Mouse (Mus musculus) retina, adult 2 months (tissue): ENCODE measurements around the gene Dip2b.

Experiments
- DNase-seq: peaks from one replicate; pipeline ENCODE4 v3.0.0-alpha.2; 2012; ENCODE audit warnings: low read depth, low spot score

Dip2b gene

GRCm38 (mm10) chr15:100038470-100038971 is at the start of gene Dip2b:
Gene Dip2b (plus strand): TSS chr15:100038664.
- DNase-seq: peak; percentile 83

- no peak for DNase-seq
Observed at GRCm38 (mm10) chr15:99993100-99993499, 45.4 kb upstream of the Dip2b start.

- no peak for DNase-seq
Observed at GRCm38 (mm10) chr15:99997114-99997804, 41.2 kb upstream of the Dip2b start.

GRCm38 (mm10) chr15:99999390-99999789 is 39.1 kb upstream of the Dip2b start:
- no peak for DNase-seq

GRCm38 (mm10) chr15:100004677-100005273 is 33.7 kb upstream of the Dip2b start:
- no peak for DNase-seq

DNA sequence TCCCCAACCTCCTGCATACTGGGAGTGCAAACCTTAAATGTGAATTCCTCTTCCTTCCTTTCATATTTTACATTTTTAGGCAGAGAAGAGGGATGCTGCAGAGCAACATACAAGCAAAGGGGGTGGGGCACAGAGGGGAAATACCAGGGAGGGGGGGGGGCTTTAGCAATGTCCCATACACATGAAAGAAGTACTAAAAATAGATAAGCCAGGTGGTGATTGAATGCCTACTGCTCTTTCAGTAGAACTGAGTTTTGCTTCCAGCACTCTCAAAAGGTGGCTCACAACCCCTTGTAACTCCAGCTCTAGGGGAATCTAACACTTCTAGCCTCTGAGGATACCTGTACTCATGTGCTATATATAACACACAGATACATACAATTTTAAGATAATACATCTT is 32.3 kb upstream of the Dip2b start:
- no peak for DNase-seq

GRCm38 (mm10) chr15:100018280-100018899 is 20.1 kb upstream of the Dip2b start:
- DNase-seq: no peak

GRCm38 (mm10) chr15:100021175-100021574 is 17.3 kb upstream of the Dip2b start:
- DNase-seq: no peak

- DNase-seq: no peak
Observed at GRCm38 (mm10) chr15:100022923-100023322, 15.5 kb upstream of the Dip2b start.

DNA sequence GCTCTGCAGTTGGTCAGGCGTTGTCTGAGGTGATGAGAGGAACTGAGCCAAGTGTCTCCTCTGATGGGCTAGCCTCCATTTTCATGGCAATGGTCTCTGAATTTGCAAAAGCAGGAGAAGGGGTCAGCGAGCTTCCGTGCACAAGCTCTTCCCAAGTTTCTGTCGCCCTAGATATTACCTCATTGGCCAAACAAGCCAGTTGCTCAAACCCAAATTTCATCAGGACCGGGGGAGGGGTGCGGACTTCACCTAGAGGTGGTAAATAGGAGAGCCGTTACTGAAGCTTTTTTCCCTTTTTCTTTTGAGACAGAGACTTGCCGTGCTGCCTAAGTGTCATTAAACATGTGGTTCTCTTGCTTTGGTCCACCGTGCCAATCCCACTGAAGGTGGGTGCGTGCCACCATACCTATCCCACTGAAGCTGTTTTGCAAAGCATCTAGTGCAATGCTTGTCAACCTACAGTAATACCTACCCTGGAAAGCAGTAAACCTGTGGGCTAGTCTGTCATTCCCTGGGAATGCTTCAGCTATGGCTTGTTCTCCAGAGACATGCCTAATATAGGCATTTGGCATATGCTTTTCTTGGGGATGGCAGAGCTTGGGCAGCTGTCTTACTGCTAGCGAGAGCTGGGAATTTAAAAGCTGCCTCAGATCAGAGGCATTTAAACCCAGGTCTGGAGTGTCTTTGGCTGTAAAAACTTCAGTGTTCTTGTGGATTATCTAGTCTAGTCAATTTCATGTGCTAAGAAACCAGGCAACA is 13.2 kb upstream of the Dip2b start:
- DNase-seq: no peak

DNA sequence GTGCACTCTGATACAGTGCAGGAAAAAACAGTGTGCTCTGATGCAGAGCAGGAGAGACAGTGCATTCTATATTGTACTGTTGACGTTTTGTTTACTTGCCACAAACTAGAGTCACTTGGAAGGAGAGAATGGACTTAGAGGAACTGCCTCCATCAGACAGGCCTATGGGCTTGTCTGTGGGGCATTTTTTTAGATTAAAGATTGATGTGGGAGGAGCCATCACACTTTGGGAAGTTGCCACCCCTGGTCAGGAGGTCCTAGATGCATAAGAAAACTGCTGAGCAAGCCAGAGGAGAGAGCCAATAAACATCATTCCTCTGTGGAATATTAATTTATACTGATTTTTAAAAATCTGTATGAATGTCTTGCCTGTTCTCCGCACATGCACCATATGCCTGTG is 10.3 kb upstream of the Dip2b start:
- no peak for DNase-seq

DNA sequence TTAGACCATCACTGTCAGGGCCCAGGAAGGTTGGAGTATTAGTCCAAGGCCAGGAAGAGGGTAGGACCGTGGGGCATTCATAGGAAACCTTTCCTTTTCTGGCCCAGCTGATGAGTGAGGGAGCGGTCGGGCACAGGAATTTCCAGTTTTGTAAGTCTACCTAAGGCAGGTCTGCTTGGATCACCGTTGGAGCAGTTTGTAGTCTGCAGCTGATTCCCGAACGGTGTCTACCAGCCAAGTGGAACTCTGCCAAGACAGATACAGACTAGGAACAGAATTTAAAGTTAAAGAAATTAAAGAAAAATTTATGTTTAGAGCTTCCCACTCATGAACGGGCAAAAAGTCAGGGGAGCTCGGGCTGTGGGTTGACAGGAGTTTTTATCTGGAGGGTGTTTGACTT is 9.0 kb upstream of the Dip2b start:
- DNase-seq: no peak

- no peak for DNase-seq
Observed at GRCm38 (mm10) chr15:100029900-100030299, 8.6 kb upstream of the Dip2b start.

GRCm38 (mm10) chr15:100032546-100032945 is 5.9 kb upstream of the Dip2b start:
- no peak for DNase-seq

DNA sequence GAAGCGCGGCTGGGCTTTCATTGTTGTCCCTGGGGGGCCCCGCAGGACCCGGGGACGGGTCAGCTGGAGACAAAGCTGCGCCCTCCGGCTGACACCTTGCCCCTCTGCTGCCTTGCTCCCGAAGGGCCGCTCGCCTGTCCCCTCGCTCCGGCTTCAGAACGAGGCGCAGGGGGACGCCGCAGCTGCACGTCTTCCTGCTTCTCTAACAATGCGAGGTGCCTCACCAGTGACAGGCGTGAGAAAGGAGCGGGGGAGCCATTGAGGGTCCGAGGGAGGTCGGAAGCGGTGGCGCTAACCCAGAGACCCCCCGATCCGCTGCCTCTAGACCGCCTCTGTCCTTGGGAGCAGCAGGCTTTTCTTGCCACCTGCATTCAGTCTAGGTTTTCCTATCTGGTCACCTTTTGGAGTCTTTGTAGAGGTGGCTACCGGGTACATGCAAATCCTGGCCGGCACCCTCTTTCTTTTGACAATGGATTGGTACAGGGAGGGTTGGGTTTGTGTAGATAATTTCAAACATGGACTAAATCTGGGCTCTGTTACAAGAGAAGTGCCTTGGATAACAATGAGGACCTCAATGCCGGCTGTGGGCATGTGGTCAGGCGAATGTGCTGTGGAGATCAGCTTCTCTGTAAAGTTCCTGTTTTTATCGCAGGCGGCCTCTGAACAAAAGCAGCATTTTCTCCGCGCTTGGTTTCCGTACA is 687 bp downstream of the Dip2b start:
- no peak for DNase-seq

DNA sequence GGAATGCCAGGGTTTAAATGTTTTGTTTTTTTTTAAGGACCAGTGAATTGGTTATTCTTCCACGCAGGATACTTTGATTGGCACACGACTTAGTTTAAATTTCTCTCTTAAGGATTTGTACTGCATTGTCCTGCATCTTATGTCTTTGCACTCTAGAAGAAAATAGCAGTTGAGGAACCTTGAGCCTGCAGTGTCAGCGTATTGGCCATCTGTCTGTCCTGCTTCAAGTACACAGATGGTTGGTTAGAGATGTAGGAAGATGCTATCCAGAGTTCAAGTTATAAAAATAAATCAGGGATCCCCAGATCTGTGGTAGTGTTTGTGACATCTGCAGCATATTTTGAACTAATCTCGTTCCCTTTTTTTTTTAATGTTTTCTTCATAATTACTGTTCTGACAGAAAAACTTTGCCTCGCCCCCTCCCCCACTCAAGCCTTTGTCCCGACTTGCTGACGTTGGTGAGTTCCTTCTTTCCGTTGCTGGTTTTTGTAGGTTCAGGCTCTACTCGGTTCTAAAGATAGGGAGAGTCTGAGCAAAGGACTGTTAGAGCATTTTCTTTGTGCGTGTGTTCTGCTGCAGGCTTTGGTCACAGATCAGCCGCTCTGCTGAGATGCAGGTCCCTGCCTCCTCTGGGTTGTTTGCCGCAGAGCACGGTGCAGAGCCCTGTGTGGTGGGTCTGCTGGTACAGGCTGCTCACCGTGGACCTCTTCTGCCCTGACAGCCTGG is 2.2 kb downstream of the Dip2b start:
- no peak for DNase-seq

DNA sequence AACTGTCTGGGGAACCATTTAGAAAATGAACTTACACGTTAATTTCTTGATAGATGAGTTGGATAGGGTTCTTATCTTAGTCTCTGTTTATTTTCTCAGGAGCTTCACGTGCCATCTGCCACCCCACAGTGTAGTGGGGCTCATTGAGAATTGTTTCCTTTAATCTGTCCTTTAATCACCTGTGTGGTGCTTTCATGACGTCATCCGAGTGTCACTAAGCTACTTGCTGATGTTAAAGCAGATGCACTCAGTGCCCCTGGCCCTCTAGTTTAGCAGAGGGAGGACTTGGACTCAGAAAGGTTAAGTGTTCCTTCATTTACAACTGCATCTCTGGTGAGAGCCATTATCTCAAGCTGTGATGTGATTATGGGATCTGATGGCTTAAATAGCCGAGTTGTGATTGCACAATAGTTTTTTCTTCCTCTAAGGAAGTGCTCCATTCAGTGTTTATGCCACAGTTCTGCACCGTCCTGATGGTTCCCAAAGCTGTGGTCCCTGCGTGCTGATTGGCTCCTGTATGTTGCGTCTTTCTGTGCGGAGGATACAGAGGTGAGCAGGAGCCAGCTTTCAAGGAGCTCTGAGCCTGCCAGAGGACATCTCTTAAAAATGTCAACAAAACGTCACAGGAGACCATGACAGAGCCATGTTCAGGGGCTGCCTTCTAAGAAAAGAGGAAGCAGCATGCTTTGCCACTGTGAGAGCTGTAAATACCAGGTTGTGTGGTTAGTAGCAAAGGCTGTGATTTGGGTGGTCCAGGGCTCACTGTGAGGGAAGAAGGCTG is 3.0 kb downstream of the Dip2b start:
- peak; percentile 61 for DNase-seq

- DNase-seq: no peak
Observed at GRCm38 (mm10) chr15:100042048-100042400, 3.6 kb downstream of the Dip2b start.

DNA sequence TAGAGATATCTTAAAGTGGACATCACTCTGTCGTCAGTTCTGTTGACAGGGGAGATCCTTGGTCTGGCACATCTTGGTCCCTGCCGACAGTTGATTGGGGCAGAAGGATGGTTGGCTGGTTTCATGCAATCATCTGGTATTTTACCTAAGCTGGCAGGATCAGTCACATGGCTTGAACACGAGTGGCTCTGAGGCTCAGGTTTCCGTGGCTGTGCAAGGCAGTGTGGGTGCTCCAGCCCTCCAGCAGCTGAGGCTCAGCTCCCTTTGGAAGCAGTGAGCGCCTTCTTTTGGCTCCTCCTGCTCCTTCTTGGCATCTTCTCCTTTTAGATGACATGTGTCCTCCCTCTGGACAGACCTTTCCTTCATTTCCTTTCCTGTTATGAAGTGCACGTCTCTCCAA is 7.1 kb downstream of the Dip2b start:
- DNase-seq: no peak

DNA sequence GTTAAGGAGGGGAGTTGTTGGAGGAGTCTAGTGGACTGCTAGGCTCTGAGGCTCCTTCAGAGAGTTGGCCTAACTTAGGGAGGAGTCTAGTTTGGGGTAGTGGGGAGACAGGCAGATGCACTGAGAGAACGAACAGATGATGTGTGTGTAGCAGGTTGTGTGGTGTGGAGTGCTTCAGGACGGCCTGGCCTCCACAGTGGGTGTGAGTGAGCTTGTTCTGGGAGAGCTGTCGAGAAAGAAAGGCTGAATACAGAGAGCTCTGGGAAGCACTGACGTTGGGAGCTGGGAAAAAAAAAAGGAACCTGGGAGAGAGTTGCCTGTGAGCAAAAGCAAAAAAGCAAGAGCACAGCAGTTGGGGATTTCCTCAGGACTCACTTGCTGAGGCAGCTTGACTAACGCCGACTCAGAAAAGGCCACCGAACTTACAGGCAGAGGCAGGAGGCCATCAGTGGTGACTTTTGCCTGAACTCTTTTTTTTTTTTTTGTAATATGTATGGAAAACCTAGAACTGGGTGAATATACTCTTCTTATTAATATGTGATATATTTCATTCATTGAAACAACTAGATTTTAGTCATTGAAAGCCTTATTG is 11.1 kb downstream of the Dip2b start:
- no peak for DNase-seq
